Mouse (Mus musculus) macrophage (primary cell): ENCODE measurements around the gene Ids. TPM values are rescaled to one million over a fixed set of nuclear protein-coding genes. Genes with fewer than 3 reads are reported as not detected.
"Not testable (repeated sequence)": the region's sequence is repeated elsewhere in the genome, so short reads cannot be mapped to it uniquely, and the experiment has no call there.

ENCODE experiments used
- H3K27ac ChIP-seq: fragments of 350-480 bp; formaldehyde crosslinking; 2 replicates; pipeline ENCODE4 v1.9.0; 2021
- H3K36me3 ChIP-seq: fragments of 350-480 bp; formaldehyde crosslinking; 2 replicates; pipeline ENCODE4 v1.9.0; 2021; ENCODE audit errors: inconsistent target
- H3K4me3 ChIP-seq: fragments of 350-480 bp; formaldehyde crosslinking; 2 replicates; pipeline ENCODE4 v1.9.0; 2021; ENCODE audit errors: inconsistent target
- H3K79me2 ChIP-seq: fragments of 350-480 bp; formaldehyde crosslinking; 2 replicates; pipeline ENCODE4 v1.9.0; 2021; ENCODE audit errors: inconsistent target
- WGBS: methylation state at CpG from one replicate; pipeline ENCODE4 v1.1.7; 2026; ENCODE audit warnings: inconsistent platforms; ENCODE audit not compliant: missing documents; 5-methylcytosine and 5-hydroxymethylcytosine counted together
- polyA plus RNA-seq: library from polyadenylated mRNA; stranded (reverse); fragments of 250-400 nt; gene quantifications from 3 replicates; pipeline ENCODE4 v1.2.4, GENCODE M21; 2018; ENCODE audit warnings: inconsistent platforms
- total RNA-seq, 78 experiments: library from RNA; depleted of rRNA; stranded (reverse); fragments of 250-400 nt; gene quantifications; 1 replicate in 9 of 78; 2 replicates in 24 of 78; 3 replicates in 43 of 78; 4 replicates in 2 of 78; pipeline ENCODE4 v1.2.4; 2018; ENCODE audit warnings: inconsistent platforms in 56 of 78

Gene Ids
- 10 to 100 TPM in 4 of 26 experiments, 1 to 10 TPM in 22; 1.9 to 14.8 (median 6.0) TPM for total RNA-seq (2018; cell fraction: chromatin; rRNA removed)
- 10 to 100 TPM; 39.6 to 58.4 (median 50.4) TPM for total RNA-seq (2018; cell fraction: cytosol; rRNA removed)
- 10 to 100 TPM; 12.1 to 58.1 (median 27.1) TPM for total RNA-seq (2018; cell fraction: nucleus; rRNA removed)
- 32.6 to 38.0 TPM (median 34.4 TPM) in 3 replicates for polyA plus RNA-seq

DNA sequence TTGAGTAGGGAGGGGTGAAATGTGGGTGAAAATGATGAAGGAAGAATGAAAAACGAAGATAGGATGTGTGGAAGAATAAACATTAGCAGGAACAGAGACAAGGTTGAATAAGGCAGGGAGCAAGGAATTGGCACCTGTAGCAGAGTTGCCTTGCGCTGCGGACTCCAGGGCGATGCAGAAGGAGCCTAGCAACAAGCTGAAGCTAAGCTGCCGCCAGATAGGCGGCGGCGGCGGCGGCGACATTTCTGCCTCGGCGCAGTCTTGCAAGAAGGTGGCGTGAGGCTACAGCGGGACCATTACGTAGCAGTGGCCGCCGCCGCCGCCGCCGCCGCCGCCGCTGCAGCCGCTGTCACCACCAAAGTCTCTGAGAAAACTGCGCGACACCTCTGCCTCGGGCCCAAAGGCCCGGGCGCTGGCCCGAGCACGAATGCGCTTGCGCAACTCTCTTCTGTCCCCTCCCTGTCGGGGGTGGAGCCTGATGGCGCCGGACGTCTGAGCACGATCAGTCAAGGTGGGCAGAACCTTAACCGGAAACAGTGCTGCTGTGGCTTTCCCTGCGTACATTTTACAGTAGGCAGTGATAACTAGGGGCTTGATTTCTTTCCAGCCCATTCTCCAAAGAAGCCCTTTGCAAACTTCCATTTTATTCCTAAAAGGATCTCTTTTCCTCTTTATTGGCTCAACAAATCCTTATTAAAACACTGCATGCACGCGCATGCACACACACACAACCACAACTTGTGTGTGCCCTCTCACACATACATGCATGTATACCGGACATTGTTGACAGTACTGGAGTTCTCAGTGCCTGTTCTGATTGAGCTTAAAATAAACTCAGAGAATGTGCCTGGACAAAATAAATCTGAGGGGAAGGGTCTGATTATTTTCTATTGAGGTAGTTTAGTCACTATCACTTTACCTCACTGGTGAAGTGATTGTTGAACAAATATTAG is at the start of gene Ids:
Gene Ids, minus strand, starts transcription at position 424 of the 953 bp plus-strand sequence.
- peak within 1 kb of the TSS; percentile 52 for H3K4me3 ChIP-seq
- no peaks in the 10 kb centered on the region for H3K36me3 ChIP-seq
- WGBS = 18% methylated on average over 45 of the region's 45 CpGs
- no peak within 1 kb of the TSS for H3K27ac ChIP-seq
- no peaks in the 10 kb centered on the region for H3K79me2 ChIP-seq

DNA sequence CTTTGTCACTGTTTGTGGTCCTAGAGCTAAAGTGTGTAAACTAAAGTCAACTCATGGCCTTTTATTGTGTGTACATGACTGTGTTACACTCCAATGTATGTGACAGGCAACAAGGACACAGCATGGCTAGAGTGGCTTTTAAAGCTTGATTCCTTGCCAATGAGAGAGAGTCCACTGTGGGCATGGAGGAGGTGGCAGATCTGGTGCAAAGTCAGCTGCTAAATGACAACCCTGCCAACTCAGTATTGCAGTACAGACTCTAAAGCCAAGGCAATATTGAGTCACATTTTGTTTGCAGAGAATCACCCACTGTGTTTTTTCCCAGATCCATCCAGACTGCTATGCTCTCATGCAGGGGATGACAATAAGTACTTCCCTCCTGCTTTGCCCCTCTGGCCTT is 27.8 kb upstream of the Ids start:
- H3K4me3 ChIP-seq, H3K27ac ChIP-seq, H3K36me3 ChIP-seq, H3K79me2 ChIP-seq: not testable (repeated sequence)

DNA sequence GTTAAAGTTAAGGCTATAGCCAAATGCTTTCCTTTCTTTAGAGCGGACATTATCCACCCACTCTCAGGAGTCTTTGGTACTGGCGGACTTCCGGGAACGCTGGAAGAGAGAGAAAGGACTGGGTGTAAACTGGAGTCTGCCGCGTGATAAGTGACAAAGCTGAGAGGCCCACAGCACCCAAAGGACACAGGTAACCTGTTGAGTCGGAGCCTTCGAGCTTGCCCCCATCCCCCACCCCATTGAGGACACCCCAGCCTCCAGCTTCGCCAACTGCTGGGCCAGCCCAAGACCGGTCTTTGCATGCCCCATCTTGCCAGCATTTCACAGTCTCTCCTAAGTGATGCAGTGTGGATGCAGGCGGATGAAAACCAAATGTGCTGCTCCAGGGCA is 21.1 kb upstream of the Ids start:
- H3K27ac ChIP-seq = peak overlapping the region; percentile 62
- no peaks in the 10 kb centered on the region for H3K36me3 ChIP-seq
- H3K79me2 ChIP-seq = no peaks in the 10 kb centered on the region
- peak overlapping the region; percentile 56 for H3K4me3 ChIP-seq
- WGBS = 17% methylated on average over 11 of the region's 11 CpGs

DNA sequence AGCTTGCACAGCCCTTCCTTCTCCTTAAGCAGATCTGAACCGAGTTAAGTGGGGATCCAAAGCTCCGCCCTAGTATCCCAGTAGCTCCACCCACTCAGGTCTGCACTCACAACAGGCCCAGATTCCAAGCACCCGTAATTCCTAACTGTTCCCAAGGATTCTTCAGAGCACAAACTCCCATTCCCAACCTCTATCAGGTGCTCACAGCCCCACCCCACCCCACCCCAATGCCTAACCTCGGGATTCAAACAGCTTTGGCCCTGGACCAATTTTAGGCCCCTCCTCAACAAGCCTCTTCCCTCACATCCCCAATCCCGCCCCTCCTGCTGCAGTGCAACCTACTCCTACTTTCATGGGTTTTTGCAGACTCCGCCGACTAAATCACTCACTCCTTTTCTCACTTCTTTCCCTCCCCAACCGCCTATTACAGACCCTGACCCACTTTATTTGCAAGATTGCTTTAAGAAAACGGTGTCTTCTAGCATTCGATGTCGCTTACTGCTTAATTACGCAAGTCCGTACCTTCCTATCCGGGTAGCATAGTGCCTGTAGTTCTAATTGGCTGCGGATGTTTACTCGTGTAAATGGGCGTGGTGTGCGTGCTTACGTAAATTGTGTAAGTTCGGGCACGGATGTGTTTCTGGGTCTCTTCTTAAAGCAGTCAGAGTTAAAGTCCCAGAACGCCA is 20.5 kb upstream of the Ids start, which contains the start of gene 1110012L19Rik:
Gene 1110012L19Rik, plus strand, starts transcription at position 602 of the 686 bp plus-strand sequence.
- H3K4me3 ChIP-seq = peak within 1 kb of the TSS; percentile 56
- WGBS = 14% methylated on average over 22 of the region's 22 CpGs
- H3K36me3 ChIP-seq = no peaks in the 10 kb centered on the region
- H3K79me2 ChIP-seq = no peaks in the 10 kb centered on the region
- H3K27ac ChIP-seq = peak within 1 kb of the TSS; percentile 62

DNA sequence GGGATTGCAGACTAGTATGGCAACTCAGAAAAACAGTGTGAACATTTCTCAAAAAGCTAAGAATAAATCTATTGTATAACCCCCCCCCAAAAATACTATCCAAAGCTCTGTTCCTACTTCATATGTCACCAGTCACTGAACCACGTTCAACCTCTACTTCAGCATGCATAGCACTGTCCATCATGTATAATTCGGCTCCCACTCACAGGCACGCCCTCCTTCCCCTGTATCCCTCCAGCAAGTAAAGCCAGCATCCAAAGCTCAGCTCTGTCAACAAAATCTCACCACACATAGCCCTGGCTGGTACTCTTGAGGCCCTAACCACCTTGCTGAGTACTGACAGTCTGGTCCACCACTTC is 20.0 kb upstream of the Ids start:
- Histone ChIP-seq H3K4me3 (peak overlapping the region; percentile 56), H3K27ac (peak overlapping the region; percentile 62; the same call in 1 of the 2 replicates), H3K79me2 (no peaks in the 10 kb centered on the region), H3K36me3 (no peaks in the 10 kb centered on the region)
- 66% methylated on average over 3 of the region's 3 CpGs for WGBS

DNA sequence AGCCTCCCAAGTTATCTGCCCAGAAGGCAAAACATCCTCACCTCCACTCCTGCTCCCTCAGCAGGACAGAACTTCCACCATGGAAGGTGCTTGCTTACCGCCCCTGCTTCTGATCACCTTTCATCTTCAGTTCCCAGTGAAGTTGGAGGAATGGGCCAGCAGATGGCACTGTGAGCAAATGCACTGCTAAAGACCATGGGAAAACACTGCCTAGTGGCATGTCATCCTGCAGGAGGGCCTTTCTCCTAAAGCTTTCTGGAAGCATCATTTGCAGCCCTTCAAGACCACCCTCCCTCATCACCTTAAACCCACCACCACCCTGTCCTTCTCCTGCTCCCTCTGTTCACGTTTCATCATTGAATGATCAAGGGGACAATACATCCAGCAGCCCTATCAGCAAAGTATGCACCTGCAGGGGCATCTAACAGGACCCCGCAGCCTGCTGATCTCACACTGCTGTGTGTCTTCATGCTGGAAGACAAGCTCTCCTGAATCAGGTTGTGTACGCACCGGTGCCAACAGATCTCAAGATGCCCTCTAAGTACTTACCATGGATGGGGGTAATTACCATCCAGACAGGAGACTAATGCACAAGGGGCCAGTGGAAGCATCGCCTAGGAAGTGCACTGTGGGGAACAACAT is 9.7 kb upstream of the Ids start:
- H3K36me3 ChIP-seq, H3K4me3 ChIP-seq, H3K27ac ChIP-seq, H3K79me2 ChIP-seq: not testable (repeated sequence)
- no CpG with 5 or more reads among the region's 6 CpGs for WGBS

DNA sequence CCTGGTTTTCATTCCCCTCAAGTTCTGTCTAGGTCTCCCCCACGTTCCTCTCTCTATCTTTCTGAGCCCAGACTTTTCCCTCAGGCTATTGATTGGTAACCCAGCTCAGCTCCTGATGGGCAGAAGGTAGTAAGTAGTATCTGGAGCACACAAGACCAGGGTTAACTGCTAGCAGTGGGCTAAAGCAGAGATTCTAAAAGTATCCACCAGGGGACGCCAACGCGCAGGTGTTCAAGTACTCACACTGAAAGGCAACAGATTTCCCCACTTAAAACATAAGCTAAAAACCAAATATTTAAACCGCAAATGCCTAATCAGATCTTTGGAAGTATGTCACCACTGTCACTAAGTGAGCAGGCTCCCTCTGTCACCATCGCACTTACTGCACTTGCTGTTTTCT is 4.9 kb upstream of the Ids start:
- H3K36me3 ChIP-seq, H3K27ac ChIP-seq, H3K4me3 ChIP-seq, H3K79me2 ChIP-seq: not testable (repeated sequence)
- no CpG with 5 or more reads among the region's 6 CpGs for WGBS

DNA sequence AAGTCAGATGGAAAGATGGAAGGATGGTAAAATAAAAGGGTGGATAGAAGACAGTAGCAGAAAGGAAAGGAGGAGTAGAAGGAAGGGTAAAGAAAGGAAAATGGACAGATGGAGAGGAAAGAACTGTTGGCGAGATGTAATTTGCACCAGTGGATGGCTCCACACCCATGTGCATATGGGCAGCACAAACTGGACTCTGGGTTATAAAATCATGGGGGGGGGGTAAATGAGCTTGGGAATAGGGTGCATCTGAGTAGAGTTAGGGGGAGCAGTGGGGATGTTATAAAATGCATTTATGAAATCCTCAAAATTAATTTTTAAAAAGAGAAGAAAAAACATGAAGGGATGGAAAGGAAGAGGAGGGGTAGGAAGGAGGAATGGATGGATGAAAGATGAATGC is 682 bp downstream of the Ids start:
- H3K36me3 ChIP-seq = no peaks in the 10 kb centered on the region
- peak overlapping the region; percentile 52 for H3K4me3 ChIP-seq
- 88% methylated on average over 1 of the region's 1 CpGs for WGBS

DNA sequence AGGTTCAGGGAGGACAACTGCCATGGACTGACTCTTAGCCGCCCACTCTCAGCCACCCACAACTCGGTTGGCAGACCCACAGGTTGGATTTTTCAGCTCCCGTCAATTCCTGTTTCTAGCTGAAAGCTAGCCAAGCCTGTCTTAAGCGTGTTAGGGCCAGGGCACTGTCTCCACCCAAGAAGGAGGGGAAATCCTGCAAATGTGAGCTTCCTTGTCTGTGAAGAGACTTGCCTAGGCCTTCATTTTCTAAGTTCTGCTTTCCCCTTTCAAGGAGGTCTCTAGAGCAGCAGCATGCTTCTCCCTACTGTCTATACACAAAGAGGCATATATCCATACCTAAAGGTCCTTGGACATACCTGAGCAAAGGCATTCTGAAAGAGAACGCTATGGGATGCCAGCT is 1.4 kb downstream of the Ids start:
- Histone ChIP-seq H3K27ac (no peak overlapping the region), H3K36me3 (no peaks in the 10 kb centered on the region), H3K79me2 (no peaks in the 10 kb centered on the region), H3K4me3 (peak overlapping the region; percentile 52; the same call in 1 of the 2 replicates)
- WGBS = 41% methylated on average over 5 of the region's 5 CpGs

More for the DNA sequence above, 682 bp downstream of the Ids start:
- Histone ChIP-seq H3K27ac (no peak overlapping the region), H3K79me2 (no peaks in the 10 kb centered on the region)

DNA sequence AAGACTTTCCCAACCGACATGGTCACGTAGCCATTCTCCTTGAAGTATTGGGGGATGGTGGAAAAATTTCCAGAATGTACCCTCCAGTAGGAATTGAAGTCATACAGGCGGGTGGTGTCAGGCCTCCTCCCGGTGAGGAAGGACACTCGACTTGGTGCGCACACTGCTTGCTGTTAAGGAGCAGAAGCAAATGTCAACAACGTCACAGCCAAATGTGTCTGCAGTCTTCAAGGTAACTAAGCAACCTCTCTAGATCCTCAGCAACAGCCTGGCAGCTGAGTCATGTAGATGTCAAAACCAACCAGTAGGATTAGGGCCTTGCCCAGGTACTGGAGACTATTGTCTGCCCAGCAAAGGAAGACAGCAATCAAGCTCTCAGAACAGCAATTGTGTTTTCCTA is 1.9 kb downstream of the Ids start:
- Histone ChIP-seq H3K4me3 (no peak overlapping the region), H3K36me3 (no peaks in the 10 kb centered on the region), H3K27ac (no peak overlapping the region), H3K79me2 (no peaks in the 10 kb centered on the region)
- WGBS = 87% methylated on average over 6 of the region's 7 CpGs

DNA sequence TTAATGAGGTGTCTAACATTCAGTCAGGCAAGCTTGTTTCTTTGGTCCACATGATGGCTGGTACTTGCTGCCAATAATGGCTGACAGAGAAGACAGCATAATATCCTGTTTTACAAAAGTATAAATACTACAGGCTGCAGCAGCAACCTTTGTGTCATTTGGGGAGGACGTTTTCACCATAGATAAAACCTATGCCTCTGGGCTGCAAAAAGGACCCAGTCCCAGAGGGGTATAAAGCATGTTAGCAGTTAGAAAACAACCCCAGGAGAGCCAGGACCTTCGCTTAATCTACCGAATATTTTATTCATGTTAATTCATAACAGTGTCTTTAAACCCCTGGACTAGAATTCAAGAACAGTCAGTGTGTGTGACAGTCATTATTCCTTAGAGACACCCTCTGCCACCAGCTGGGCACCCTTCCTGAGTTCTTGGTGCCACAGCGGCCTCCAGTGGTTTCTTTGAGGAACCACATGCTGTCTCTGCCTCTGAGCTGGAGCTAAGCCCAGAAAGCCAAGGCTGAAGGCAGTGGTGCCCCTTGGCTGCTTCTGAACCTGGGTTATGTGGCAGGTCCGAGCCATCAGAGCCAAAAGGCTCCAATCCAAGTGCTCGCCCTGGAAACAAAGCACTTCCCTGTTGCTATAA is 34.6 kb downstream of the Ids start:
- Histone ChIP-seq H3K79me2 (no peaks in the 10 kb centered on the region), H3K4me3 (no peak overlapping the region), H3K27ac (no peak overlapping the region), H3K36me3 (no peaks in the 10 kb centered on the region)
- WGBS = 21% methylated on average over 6 of the region's 6 CpGs

DNA sequence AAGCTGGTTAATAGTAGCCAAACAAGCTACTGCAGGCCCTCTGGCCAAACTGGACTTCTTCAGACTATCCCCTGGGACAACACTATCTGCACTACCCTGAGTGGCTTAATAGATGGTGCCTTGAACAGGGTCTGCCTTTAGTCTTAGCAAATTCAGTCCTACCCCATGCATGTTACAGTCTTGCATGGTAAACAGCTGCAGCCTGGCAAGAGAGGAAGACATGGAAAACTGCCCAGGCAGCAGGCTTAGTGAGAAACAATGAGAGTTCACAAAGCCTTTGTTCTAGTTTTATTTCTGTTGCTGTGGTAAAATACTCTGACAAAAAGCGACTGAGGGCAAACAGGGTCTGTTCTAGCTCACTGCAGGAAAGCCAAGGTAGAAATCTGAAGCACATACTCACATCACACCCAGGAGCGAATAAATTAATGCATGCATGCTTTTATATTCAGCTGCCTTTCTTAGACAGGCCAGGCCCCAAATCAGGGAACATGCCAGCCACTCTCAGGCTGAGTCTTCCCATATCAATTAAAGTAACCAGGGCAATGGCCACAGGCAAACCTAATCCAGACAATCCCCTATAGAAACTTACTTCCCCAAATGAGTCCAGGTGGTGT is 36.2 kb downstream of the Ids start:
- 91% methylated on average over 2 of the region's 2 CpGs for WGBS
- H3K4me3 ChIP-seq = no peak overlapping the region
- H3K27ac ChIP-seq = no peak overlapping the region
- no peaks in the 10 kb centered on the region for H3K79me2 ChIP-seq
- no peaks in the 10 kb centered on the region for H3K36me3 ChIP-seq

DNA sequence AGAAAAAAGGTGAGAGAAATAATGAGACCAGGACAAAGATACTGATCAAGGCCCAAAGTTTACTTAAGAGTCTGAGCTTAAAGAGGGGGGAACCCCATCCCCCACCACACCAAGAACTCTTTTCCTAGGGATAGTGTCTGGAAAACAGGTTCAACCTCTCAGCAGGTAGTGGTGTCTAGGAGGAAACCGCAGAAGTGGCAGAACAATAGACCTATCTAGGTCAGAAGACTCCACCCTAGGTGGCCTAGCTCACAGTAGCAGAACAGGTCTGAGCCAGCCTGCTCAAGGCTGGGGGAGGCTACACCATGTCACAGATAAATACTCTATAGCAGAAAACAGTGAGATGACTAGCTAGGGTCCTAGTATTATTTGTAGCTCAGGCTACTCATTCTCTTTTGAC is 37.2 kb downstream of the Ids start:
- Histone ChIP-seq H3K36me3 (no peaks in the 10 kb centered on the region), H3K27ac (no peak overlapping the region), H3K4me3 (no peak overlapping the region), H3K79me2 (no peaks in the 10 kb centered on the region)
- 67% methylated on average over 1 of the region's 1 CpGs for WGBS

DNA sequence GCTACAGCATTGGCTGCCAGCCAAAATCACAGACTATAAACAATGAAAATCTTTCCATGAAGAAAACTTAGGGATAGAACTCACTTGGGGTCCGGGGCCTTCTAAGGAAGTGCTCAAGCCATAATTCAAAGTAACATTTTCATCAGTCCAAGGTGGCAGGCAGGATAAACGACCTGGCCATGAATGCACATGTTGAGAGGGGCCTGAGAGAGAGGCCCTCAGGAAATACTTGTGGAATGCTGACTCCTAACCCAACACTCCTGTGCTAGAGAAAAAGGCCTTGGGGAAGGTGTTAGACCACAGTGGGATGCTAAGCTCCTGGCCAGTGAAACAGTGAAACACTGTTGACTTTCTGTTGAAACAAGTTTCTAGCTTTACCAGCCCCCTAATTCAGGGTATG is 45.6 kb downstream of the Ids start:
- Histone ChIP-seq H3K27ac (no peak overlapping the region), H3K4me3 (no peak overlapping the region), H3K79me2 (no peaks in the 10 kb centered on the region), H3K36me3 (no peaks in the 10 kb centered on the region)
- WGBS = 27% methylated on average over 2 of the region's 2 CpGs
